Mouse (Mus musculus) CD4-positive helper T cell, adult 2 months (primary cell): Measurements from ENCODE around the gene Zfp3.

Experiments
- DNase-seq: peaks from one replicate; pipeline ENCODE4 v3.0.0-alpha.2; 2012; ENCODE audit warnings: low read depth, missing footprints, low spot score

The Zfp3 gene

DNA sequence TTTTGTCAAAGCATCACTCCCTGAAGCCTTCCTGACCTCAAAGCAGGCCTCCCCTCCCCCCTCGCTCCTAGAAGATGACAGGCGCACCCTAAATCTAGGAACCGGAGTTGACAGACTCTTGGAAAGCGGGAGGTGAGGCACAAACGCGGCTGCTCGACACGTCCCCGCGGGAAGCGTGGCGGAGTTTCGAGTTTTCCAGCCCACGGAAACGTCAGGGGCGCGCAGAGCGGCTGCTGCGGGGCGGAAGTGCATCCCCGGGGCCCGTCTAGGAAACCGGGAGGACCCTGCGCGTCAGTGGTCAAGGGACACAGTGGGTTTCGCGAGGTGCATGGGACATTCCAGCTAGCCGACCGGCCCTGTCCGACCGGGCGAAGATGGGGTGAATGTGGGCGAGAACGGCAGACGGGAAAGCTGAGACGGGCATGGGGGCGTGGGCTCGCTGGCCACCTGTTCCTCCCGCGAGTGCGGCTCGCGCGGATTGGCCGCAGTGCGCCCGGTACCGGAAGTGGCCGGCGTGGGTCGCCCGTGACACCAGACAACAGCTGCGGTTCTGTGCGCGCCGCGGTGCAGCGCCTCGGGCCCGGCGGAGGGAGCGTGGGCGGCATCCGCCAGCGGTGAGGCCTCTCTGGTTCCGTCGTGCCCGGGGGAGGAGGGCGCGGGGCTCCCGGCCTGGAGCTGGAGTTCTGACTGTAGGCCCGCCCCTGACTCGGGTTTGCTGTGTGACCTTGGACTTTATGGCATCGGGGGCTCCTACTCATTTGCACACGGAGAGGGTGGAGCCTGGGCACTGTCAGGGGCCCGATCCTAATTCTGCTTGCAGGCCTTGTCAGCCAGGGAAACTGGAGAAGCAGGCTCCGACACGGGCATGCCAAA lies at the start of gene Zfp3:
Zfp3 (plus strand) TSS at position 274 of the 873 bp plus-strand sequence.
- peak; percentile 91 for DNase-seq

DNA sequence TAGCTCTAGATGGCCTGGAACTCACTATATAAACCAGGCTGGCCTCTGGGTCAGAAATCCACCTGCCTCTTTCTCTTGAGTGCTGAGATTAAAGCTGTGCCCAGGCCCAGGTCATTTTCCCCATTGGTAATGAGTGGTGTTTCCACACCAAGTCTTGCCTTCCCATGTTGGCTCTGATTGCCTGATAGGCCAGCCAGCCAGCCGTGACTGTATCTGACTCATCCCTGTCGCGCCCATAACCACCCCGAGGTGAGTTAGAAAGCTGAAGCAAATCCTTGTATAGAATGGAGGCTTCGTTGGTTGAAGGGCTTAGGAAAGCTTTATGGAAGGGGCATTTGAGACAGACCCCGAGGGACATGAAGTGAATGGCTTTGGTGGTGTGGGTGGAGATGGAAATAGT lies 48.2 kb upstream of the Zfp3 start:
- no peak for DNase-seq

DNA sequence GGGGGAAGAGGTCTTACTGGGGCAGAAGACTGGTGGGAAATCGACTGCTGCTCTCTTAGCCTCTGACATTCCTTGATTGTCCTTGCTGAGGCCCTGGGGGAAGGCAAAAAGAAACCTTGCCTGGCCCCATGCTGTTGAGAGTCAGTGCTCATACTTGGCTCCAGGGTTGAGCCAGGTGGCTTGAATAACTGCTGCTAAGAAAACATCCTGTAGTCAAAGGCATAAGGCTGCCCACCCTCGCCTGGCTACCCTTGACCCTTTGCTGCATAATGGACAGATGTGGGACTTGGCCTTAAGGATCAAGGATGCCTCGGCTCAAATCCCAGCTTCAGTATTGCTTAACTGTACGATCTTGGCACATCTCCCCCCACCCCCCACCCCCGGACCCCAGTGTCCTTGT lies 45.5 kb upstream of the Zfp3 start:
- no peak for DNase-seq

DNA sequence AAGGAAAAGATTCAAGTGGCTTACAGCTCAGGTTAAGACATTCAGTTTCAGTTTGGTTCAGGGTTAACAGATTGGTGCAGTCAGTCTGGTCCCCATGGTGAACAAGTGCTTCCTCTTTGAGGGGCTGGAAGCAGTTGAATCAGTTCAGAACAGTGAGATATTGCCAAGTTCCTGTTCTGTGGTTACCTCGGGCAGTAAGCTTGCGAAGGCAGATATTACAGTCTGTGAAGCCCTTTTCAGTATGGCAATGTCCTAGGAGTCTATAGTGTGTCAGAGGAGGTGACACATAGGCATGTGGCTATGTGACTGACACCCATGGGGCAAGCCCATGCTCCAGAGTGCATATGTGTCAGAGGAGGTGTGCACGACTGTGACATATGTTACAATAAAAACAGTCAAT lies 43.4 kb upstream of the Zfp3 start:
- DNase-seq, result no peak

DNA sequence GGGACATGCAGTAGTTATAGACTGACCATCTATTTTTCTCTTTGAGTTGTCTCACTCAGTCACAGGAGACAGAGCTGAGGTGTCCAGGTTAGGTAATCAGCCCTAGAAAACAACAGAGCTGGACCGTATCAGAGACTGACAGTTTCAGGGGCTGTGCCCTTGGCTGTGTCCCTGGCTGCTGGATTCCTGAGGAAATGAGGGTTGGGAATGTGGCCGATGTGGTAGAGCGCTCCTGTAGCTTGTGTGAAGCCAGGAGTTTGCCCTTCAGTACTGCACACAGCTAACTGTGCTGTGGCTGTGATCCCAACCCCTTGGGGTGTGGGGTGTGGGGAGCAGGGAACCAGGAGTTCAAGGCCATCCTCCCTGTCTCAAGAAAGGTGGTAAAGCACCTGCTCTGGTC lies 42.9 kb upstream of the Zfp3 start:
- DNase-seq, result no peak

DNA sequence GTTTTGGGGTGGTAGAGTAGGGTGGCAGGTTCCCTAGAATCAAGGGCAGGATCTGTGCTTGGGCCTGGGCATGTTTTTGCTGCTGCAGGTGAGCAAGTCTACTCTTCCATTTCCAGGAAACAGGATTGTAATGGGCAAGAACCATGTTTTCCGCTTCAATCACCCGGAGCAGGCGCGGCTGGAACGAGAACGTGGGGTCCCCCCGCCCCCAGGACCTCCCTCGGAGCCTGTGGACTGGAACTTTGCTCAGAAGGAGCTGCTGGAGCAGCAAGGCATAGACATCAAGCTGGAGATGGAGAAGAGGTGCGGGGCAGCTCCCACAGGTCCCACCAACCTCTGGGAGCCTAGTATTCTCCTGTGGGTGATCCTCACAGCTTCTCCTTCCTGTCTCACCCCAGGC lies 39.3 kb upstream of the Zfp3 start:
- DNase-seq, result no peak

DNA sequence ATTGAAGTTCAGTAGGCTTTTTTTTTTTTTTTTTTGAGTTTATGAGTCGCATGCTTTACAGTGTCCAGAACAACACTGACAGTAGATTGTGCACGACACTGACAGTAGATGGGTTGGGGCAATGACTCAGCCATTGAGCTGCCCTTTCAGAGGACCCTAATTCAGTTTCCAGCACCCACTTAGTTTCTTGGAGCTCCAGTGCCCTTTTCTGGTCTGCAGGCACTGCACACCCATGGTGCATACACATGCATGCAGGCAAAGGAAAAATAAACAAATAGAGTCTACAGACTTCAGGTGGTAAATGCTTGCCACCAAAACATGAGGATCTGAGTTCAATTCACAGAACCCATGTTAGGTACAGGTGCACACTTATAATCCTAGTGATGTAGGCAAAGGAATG lies 37.4 kb upstream of the Zfp3 start:
- DNase-seq, result no peak

DNA sequence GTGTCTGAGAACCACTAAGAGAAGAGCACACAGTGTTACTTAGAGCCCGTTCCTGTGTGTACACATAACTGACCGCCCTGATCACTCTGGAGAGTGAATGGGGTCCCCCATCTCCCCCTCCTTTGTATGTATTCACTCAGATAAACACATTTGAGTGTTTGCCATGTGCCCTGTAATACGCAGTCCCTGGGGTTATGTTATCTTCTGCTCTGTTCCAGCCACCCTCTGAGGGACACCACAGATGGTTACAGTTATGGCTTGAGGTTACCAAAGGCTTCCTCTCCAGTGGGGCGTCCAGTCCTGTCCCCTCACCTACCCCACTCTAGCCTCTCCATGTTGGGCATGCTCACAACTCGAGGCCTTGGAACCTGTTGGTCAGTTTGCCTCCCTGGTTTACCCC lies 36.6 kb upstream of the Zfp3 start:
- no peak for DNase-seq

DNA sequence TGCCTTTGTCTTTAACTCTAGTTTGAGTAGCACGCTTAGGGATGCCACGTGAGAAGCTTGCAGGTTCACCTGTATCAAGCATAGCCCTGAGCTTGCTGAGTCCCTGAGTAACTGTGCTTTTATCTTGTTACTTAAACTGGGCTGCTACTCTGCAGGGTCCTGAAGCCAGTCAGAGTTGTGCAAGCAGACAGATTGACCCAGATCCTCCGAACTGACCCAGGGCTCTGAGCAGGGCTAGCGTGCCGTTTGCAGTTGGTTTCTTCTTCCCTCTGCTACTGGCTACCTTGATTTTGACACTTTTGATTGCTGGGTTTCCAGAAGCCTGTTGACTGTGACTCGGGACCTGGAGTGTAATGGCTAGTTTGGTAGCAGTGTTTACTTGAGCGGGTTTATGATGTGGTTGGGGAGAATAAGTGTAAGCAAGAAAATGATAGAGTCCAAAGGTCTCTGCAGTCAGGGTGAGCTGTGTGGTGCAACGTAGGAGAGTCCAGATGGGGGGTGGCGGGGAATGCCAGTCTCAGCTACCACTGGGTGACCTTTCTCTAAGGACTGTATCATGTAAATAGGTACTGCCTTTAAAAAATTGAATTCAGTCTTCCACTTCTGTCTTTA lies 33.5 kb upstream of the Zfp3 start:
- no peak for DNase-seq

DNA sequence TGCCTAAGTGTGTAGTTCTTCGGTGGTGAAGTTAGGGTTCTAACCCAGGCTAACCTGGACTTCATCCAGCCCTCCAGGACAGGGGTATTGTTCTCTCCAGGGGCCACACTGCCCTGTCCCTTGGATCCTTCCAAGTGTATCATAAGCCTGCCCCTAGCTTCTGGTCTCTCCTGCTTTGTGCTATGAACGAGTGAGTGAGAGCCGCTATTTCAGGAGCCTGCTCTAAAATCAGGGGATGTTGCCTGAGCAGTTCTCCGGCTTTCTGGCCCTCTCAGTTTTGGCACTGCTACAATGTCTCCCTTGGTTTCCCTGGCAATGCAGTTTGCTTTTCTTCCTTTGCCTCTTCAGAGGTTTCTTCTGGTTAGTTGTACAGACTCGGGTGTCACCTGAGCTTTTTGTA lies 32.8 kb upstream of the Zfp3 start:
- DNase-seq, result no peak

DNA sequence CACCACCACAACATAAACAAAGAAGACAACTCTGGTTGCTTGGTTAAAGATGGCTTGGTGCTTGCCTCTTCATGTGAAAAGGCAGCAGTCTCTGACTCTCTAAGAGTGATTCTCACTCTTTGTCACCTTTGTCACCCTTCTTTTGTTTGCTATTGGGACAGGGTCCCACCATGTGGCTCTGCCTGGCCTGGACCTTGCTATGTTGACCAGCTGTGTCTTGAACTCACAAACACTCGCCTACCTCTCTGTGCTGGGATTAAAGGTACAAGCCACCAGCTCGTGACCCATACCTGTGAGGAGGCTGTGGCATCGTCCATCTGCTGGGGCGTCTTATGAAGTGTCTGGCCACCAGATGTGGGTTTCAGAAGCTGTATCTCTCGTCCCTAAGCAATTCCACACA lies 30.8 kb upstream of the Zfp3 start:
- DNase-seq, result no peak

DNA sequence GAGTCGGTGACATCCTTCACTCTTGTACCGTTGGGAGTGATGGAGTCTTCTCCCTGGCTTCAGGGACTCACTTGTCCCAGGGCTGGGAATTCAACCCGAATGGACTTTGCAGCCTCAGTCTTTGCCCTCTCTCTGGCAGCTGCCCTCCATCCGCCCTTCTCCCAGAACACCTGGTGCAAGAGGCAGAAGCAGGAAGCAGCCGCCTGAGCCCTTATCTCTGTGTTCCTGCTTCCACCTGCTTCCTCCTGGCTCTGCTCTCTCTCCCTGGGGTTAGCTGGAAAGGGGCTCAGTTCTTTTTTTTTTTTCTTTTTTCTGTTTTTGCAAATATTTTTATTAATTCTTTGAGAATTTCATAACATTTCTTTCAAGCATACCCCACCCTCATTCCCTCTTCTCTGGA lies 26.3 kb upstream of the Zfp3 start:
- no peak for DNase-seq

DNA sequence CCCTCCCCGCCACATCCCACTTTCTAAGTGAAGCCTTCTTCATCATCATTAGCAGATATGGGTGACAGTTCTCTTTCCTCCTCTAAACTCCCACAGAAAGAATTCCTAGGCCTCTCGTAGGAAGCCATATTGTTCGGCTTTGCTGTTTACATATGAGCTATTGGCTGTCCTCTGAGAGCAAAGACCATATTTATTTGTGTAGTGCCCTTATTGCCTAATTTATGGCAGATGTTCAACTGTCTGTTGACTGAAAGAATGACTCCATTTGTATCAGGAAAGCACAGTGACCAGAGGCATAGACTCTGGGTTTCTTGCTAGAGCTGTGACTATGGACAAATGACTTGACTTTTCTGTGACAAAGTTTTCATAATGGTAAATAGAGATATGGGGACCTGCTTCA lies 22.4 kb upstream of the Zfp3 start:
- DNase-seq, result no peak

DNA sequence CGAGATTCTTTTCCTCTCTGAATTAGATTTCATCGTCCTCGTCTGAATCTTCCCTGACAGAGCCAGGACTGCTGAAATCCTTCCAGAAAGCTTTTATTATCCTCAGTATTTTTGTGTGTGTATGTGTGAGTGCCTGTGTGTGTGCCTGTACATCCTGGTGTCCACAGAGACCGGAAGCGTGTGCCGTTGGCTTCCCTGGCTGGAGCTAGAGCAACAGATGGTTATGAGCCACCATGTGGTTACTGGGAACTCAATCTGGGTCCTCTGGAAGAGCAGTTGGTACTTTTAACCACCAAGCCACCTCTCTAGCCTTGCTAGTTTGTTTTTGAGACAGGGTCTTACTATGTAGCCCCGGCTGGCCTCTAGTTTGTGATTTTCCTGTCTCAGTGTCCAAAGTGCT lies 21.9 kb upstream of the Zfp3 start:
- DNase-seq, result no peak

DNA sequence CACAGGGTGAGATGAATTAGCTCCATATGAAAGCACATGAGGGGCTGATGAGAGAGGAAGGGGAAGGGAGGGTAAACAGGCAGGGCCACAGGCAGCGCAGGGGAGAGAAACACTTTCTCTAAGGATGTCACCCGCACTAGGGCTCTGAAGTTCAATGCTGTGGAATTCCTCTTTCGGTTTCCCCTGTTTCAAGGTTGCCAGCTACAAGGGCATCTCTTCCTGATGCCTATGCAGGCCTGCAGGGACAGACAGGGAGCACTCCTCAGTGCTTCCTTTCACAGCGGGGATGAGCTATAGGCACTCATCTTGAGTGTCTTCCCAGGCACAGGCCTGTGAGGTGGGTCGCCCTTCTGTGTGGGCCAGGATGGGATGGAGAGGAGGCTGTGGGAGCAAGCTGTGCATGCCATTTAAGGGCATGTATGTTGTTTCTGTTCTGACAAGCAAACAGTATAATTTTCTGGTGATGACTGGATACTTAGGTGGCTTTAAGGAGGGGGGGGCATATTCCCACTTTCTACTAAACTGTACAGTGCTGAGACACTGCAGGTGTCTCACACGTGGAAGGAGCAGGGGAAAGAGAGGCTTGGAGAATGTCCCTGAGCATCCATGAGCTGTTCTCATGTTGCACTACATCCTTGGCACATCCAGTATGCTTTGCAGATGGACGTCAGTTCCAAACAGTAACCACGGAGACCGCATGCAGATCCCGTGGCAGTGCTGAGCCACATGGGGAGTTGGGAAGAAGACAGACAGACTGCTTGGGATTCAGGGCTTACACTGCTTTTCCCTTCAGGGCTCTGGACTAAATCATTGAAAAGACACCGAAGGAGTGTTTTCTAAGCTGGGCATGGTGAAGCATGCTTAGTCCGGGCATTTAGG lies 21.2 kb upstream of the Zfp3 start:
- no peak for DNase-seq

DNA sequence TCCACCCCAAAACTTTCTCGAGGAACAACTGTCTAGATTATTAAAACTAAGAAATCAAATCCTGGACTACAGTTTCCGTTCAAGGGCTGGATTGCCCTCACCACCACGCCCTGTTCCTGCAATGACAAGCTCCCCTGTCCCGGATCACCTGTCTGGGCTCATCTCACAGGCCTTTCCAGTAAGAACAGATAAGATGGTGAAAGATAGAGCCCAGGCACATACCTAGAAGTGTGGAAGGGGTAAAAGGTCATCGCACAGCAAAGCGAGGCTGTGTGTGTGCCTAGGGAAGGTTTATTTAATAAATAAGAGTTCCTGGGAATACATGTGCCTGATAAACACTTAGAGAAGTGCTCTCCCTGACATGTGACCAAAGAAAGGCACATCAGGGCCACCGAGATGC lies 18.4 kb upstream of the Zfp3 start:
- no peak for DNase-seq

DNA sequence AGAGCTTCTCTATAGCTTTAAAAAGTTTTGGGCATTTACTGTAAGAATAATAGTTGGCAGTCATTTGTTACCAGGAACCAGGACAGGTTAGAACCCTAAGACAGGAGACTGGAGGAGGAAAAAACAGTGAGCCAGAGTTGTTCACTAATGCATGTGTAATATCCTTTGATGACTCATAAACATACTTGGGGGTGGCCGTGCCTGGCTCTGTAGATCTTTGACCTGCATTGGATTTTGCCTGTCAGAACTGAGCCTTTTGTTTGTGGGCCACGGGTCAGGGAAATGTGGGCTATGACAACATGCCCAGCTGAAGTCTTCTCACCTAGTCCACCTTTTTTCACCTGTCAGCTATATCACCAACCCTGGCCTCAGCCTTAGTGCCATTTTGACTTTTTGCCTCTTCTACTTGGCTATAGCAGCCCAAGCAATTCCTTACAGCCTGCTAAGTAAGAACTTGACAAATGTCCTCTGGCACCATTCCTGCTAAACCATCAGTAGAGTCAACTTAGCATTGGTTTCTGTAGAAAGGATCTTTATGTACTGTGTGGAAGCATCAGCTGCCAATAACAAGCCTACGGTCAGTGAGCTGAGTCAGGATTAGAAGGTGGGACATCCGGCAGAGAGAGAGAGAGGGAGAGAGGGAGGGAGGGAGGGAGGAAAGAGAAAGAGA lies 16.0 kb upstream of the Zfp3 start:
- DNase-seq, result peak; percentile 16

DNA sequence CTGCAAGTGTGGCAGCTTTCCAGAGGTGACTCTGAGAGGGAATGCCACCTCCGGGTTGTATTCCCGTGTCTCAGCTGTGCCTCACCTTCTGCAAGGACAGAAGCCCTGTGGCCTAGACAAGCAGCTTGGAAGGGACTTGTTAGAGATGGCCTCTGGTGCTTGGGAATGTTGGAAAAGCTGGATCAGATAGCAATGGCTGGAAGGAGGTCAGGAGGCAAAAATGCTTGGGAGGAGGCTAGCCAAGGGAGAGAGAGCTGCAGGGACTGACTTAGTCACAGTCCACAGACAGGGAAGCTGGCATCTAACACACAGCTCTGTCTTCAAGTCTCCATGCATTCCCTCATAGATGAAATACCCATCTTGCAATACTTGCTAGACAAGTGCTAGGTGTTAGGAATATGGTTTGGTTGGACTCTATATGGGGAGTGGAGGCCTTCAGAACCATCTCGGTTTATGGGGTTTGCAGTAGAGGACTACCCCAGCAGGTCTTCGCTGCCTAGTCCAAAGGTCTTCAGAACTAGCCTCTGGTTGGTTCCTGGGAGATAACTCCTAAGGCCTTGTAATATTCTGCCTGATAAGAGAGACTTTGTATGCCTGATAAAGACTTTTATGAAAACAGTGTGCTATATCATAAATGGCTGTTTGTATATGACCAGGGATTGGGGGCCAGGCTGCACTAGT lies 11.5 kb upstream of the Zfp3 start:
- no peak for DNase-seq

DNA sequence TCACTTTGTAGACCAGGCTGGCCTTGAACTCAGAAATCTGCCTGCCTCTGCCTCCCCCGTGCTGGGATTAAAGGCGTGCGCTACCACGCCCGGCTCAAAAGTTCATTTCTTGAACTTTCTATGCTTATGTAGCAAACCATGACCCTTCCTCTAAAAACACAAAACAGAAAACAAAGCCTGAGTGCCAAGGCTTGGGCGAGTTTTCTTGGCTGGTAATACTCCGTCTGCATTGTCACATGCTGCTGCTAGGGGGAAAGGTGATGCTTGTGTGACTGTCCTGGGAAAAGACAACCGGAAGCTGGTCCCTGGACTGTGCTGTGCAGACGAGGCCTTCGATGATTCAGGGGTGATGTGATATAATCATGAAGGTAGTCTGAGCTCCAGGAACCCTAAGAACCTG lies 10.9 kb upstream of the Zfp3 start:
- no peak for DNase-seq

DNA sequence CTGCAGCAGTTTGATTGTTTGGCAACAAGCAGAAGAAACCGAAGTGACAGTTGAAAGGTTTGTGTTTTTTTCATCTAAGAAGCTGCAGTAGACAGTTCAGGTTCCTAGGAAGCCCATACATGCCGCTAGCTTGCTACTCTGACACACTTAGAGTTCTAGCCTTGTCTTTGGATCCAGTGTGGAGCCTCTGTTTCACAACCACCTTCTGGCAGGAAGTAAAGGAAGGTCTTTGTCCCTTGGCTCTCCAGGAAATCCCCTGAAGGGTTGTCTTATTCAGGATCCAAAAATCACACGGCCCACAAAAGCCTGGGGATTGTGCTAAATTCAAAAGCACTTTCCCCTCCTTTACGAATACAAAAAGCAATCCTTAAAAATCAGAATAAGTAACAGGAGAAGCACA lies 9.5 kb upstream of the Zfp3 start:
- no peak for DNase-seq

DNA sequence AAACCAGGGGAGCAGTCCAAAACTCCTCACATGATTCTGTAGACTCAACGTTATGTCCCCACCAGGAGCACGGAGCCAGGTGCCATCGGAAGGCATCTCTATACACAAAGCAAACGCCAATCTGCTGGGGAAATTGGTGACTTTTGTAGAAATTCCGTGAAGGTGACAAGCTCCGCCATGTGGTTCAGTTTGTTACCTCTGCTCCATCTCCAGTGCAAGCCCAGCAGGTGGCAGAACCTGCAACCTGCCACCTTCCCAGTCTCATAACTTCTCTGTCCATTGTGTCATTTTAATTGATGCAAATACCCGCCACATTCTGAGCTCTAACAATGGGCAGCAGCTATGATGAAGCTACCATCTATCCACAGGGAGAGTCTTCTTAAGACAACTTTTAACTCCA lies 9.1 kb upstream of the Zfp3 start:
- no peak for DNase-seq
